Mouse (Mus musculus) mouse embryonic stem cell (cell line): ENCODE data around the gene Hrct1.

Source experiments
- in situ Hi-C, 2 experiments: fragments of 300-500 bp; cut with MboI; formaldehyde crosslinking; loops; 1 replicate in 1 of 2; 3 replicates in 1 of 2; pipeline ENCODE4 v1.14.3; 2019 to 2020; ENCODE audit warnings: low sequenced_read_pairs in 2 of 2, low pct_unique_long_range_greater_than_20kb in 1 of 2, mixed read lengths in 1 of 2; ENCODE audit not compliant: unreplicated experiment in 1 of 2

The Hrct1 gene

GRCm38 (mm10) chr4:43726995-43727394 is at the start of gene Hrct1:
Gene Hrct1, plus strand, starts transcription at chr4:43727188.
- in situ Hi-C loops, result no loop called here

GRCm38 (mm10) chr4:43678541-43678940 is 48.4 kb upstream of the Hrct1 start:
- in situ Hi-C loops, result no loop called here

GRCm38 (mm10) chr4:43679416-43680043 is 47.5 kb upstream of the Hrct1 start:
- in situ Hi-C loops, result no loop called here

- in situ Hi-C loops, result no loop called here
Observed at GRCm38 (mm10) chr4:43690021-43690420, 37.0 kb upstream of the Hrct1 start.

GRCm38 (mm10) chr4:43691026-43691425 is 36.0 kb upstream of the Hrct1 start:
- in situ Hi-C loops, result no loop called here

GRCm38 (mm10) chr4:43693806-43694241 is 33.2 kb upstream of the Hrct1 start:
- in situ Hi-C loops, result no loop called here

- in situ Hi-C loops, result no loop called here
Observed at GRCm38 (mm10) chr4:43694439-43695248, 32.3 kb upstream of the Hrct1 start.

GRCm38 (mm10) chr4:43695249-43695671 is 31.7 kb upstream of the Hrct1 start:
- in situ Hi-C loops, result no loop called here

- in situ Hi-C loops, result no loop called here
Observed at GRCm38 (mm10) chr4:43696561-43696960, 30.4 kb upstream of the Hrct1 start.

GRCm38 (mm10) chr4:43700707-43701106 is 26.3 kb upstream of the Hrct1 start, which contains the start of gene Olfr70:
Gene Olfr70, minus strand, starts transcription at chr4:43700807.
- in situ Hi-C loops, result no loop called here

GRCm38 (mm10) chr4:43703439-43703838 is 23.5 kb upstream of the Hrct1 start:
- in situ Hi-C loops, result no loop called here

- in situ Hi-C loops, result no loop called here
Observed at GRCm38 (mm10) chr4:43703851-43704250, 23.1 kb upstream of the Hrct1 start.

GRCm38 (mm10) chr4:43705991-43706390 is 21.0 kb upstream of the Hrct1 start:
- in situ Hi-C loops, result no loop called here

- in situ Hi-C loops, result no loop called here
Observed at GRCm38 (mm10) chr4:43709869-43710268, 17.1 kb upstream of the Hrct1 start, which contains the start of gene Olfr71. Gene Olfr71, minus strand, starts transcription at chr4:43710255.

- in situ Hi-C loops, result no loop called here
Observed at GRCm38 (mm10) chr4:43711821-43712220, 15.2 kb upstream of the Hrct1 start.

- in situ Hi-C loops, result no loop called here
Observed at GRCm38 (mm10) chr4:43713652-43714219, 13.3 kb upstream of the Hrct1 start.

- in situ Hi-C loops, result no loop called here
Observed at GRCm38 (mm10) chr4:43720491-43721228, 6.3 kb upstream of the Hrct1 start.

- in situ Hi-C loops, result no loop called here
Observed at GRCm38 (mm10) chr4:43722191-43722590, 4.8 kb upstream of the Hrct1 start.

GRCm38 (mm10) chr4:43724764-43725163 is 2.2 kb upstream of the Hrct1 start:
- in situ Hi-C loops, result no loop called here
